22 mouse cellular contexts compared by ENCODE assay signal in the genomic region with DNA sequence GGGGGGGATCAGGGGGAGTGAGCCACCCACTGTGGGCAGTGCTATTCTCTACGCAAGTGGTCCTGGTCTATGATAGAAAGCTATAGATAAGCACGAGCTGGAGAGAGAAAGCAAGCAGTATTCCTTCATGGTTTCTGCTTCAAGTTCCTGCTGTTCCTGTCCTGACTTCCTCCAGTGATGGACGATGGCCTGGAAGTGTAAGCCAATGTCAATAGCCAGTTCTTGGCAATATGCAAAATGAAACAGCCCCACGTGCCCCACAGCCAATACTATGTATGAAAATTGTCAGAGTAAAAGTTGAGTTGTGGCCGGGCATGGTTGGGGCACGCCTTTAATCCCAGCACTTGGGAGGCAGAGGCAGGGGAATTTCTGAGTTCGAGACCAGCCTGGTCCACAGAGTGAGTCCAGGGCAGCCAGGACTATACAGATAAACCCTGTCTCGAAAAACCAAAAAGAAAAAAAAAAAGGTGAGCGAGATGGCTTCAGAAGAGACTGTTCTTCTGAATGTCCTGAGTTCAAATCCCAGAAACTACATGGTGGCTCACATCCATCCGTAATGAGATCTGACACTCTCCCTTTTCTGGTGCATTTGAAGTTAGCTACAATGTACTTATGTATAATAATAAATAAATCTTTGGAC. TPM values are rescaled to one million over a fixed set of nuclear protein-coding genes. Genes with fewer than 3 reads are reported as not detected.
"Had no signal": no experiment of that assay in that cellular context is flagged by ENCODE, and none has a peak within 500 bp of the region (broad histone marks: within the 10 kb centered on the region; RNA-seq: fewer than 3 reads in every experiment).

No protein-coding gene starts in this region.

- H3K27ac ChIP-seq: neural tube, embryonic 15.5 days; stomach, embryonic 15.5 days; stomach, postnatal 0 days had no signal

- H3K4me2 ChIP-seq: neural tube, embryonic 15.5 days; stomach, embryonic 15.5 days had no signal

- DNase-seq: retina, postnatal 1 day; right cerebral cortex, adult 18-20 months; right cerebral cortex, postnatal 14 days; right cerebral cortex, postnatal 25 days; right cerebral cortex, postnatal 4 days; spleen, adult 18-20 months; thymus, adult 18-20 months; thymus, adult 2 months; thymus, postnatal 14 days; thymus, postnatal 25 days; thymus, postnatal 36 days; thymus, postnatal 4 days had no signal

- H3K36me3 ChIP-seq: neural tube, embryonic 15.5 days; stomach, embryonic 15.5 days had no signal

- H3K4me3 ChIP-seq: neural tube, embryonic 15.5 days; stomach, embryonic 15.5 days had no signal

- H3K27me3 ChIP-seq: neural tube, embryonic 15.5 days; stomach, embryonic 15.5 days had no signal

- H3K9me3 ChIP-seq: neural tube, embryonic 15.5 days; stomach, embryonic 15.5 days had no signal

- H3K9ac ChIP-seq: neural tube, embryonic 15.5 days; stomach, embryonic 15.5 days had no signal

RNA-seq across cellular contexts. Expression of a gene that starts 57.8 kb away (rescaled TPM):
- total RNA-seq: neutrophil, adult 5-6 weeks had no signal
- polyA plus RNA-seq: small intestine, adult 2 months; spleen, adult 2 months; stomach, embryonic 14.5 days; stomach, embryonic 15.5 days; stomach, embryonic 16.5 days; stomach, postnatal 0 days; thymus, postnatal 0 days; urinary bladder, adult 2 months had no signal
